Mouse (Mus musculus) liver, embryonic 11.5 days (tissue): ENCODE data around the gene C1qtnf1. TPM values are rescaled to one million over a fixed set of nuclear protein-coding genes. Genes with fewer than 3 reads are reported as not detected.

Experiments
- ATAC-seq: fragments of 200-750 bp; cut with Nextera tagmentation; replicated peaks from 2 replicates; pipeline ENCODE4 v1.8.0; 2017; ENCODE audit warnings: moderate number of reproducible peaks, mild to moderate bottlenecking, moderate TSS enrichment, moderate library complexity; ENCODE audit not compliant: low FRiP score
- DNase-seq: peaks from one replicate; pipeline ENCODE4 v3.0.0-alpha.2; 2017; ENCODE audit warnings: low spot score
- H3K27ac ChIP-seq: fragments of 300-500 bp; sonication (generic); 2 replicates; pipeline ENCODE4 v1.5.1; 2014; ENCODE audit warnings: mild to moderate bottlenecking, low read depth, low read length, control low read depth
- H3K27me3 ChIP-seq: fragments of 300-500 bp; sonication (generic); replicated peaks from 2 replicates; pipeline ENCODE4 v1.6.1; 2014; ENCODE audit warnings: low read length, mixed read lengths; ENCODE audit not compliant: control insufficient read depth, insufficient read depth
- H3K36me3 ChIP-seq: fragments of 300-500 bp; sonication (generic); 2 replicates; pipeline ENCODE4 v1.6.1; 2014; ENCODE audit warnings: mild to moderate bottlenecking, low read length, moderate library complexity, mixed read lengths; ENCODE audit not compliant: control insufficient read depth, insufficient read depth
- H3K4me1 ChIP-seq: fragments of 300-500 bp; sonication (generic); replicated peaks from 2 replicates; pipeline ENCODE4 v1.6.1; 2014; ENCODE audit warnings: low read length, mixed read lengths; ENCODE audit not compliant: control insufficient read depth, insufficient read depth
- H3K4me2 ChIP-seq: fragments of 300-500 bp; sonication (generic); 2 replicates; pipeline ENCODE4 v1.6.1; 2014; ENCODE audit warnings: mild to moderate bottlenecking, control low read depth, moderate library complexity
- H3K4me3 ChIP-seq: fragments of 300-500 bp; sonication (generic); 2 replicates; pipeline ENCODE4 v1.5.1; 2014; ENCODE audit warnings: low read depth, low read length, control low read depth
- H3K9ac ChIP-seq: fragments of 300-500 bp; sonication (generic); 2 replicates; pipeline ENCODE4 v1.6.1; 2014; ENCODE audit warnings: low read depth, low read length, control low read depth
- H3K9me3 ChIP-seq: fragments of 300-500 bp; sonication (generic); 2 replicates; pipeline ENCODE4 v1.6.1; 2016; ENCODE audit warnings: low read length, inconsistent platforms, mixed read lengths; ENCODE audit not compliant: control insufficient read depth
- WGBS: fragments of 180-500 bp; shearing (Covaris S2); extraction: QIAGEN DNeasy Blood & Tissue Kit; methylation state at CpG from one replicate; pipeline ENCODE4 v1.1.7; 2014; 5-methylcytosine and 5-hydroxymethylcytosine counted together
- polyA plus RNA-seq: library from polyadenylated mRNA; unstranded; fragments of >200 nt; fragmentation: Nextera tagmentation; extraction: Ambion mirVana; gene quantifications from 2 replicates; pipeline ENCODE4 v1.2.1, GENCODE M21; 2014

Gene C1qtnf1
- polyA plus RNA-seq, 1 experiment from 2014 or later: 4.6 TPM

DNA sequence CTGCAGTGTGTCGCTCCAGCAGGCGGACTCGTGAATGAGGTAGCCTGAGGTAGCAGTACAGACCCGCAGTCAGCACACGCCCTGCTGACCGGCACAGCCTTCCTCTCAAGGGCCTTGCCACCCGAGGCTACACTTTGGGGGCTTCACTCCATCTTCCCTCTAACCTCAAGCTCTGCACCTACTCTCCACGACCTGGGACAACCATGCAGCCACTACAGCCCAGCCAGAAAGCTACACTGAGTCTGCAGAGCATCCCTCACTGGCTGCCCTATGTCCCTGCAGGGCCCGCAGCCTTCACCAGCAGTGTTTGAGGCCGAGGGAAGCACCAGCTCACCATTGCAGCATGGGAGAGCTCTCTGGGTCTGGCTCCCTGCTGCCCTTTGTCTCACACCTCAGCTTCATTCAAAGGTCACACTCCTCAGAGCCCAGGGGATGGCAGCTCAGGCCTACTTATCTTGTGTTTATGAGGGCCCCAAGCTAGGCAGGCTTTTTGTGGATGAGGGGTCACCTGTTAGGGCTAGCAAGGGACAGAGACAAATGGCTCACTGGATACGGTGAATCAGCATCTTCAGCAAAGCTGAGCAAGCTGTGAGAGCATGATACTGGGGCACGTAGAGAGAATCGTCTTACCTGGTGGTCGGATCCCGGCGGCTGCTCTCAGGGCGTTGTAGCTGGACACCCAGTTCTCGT lies 19.8 kb upstream of the C1qtnf1 start:
- H3K27ac ChIP-seq: no peak overlapping the region
- peaks cover 29% of the 10 kb centered on the region for H3K36me3 ChIP-seq
- H3K4me3 ChIP-seq: no peak overlapping the region
- DNase-seq: no peak
- H3K4me1 ChIP-seq: 0 out of 2 replicates have a peak, but pooled peaks cover 5% of the 10 kb centered on the region
- no peaks in the 10 kb centered on the region for H3K27me3 ChIP-seq
- 75% methylated on average over 18 of the region's 18 CpGs for WGBS
- H3K9me3 ChIP-seq: no peaks in the 10 kb centered on the region
- no peak for ATAC-seq
- no peak overlapping the region for H3K9ac ChIP-seq
- H3K4me2 ChIP-seq: no peak overlapping the region

DNA sequence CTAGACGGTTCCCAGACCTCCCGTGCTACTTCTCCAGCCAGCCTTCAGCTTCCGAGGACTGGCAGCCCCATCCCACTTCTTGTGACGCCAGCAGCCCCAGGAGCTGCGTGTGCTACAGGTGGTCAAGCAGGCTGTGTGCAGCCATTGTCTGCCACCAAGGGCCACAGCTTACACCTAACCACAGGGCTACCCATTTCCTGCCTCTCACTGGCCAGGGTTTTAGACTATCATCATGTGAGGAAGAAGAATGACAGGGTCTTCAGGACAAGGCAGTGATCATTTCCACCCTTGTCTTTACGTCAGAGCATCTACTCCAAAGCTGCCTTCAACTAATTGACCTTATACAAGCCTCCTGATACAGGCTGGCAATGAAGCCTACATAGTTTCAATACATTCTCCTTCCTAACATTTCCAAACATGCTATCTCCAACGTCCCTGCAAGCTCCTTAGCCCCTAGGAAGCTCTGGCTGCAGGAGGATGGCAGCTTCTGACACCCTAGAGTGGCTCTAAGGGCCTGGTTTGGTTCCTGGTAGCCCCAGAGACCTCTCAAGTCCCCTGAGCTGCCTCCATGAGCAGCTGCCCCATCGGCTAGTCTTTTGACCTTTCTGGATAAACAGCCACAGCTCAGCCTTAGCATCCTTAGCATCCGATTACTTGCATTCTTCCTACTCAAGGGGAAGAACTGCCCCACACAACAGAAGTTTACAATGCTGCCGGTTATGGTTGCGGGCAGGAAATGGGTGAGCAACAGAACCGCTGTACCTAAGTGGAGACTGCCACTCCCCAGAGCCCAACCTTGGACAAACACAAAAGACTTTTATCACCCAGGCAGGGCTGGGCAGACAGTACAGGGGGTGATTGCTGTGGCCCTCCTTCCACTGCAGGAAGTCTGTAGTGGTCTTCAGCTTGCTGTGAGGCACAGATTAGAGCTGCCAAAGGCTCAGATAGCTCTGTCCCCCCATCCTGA lies 18.6 kb upstream of the C1qtnf1 start:
- H3K4me1 ChIP-seq: peaks cover 5% of the 10 kb centered on the region; the same call in 1 of the 2 replicates
- no peaks in the 10 kb centered on the region for H3K9me3 ChIP-seq
- H3K4me2 ChIP-seq: no peak overlapping the region
- peaks cover 31% of the 10 kb centered on the region for H3K36me3 ChIP-seq
- no peaks in the 10 kb centered on the region for H3K27me3 ChIP-seq
- H3K9ac ChIP-seq: no peak overlapping the region
- H3K4me3 ChIP-seq: no peak overlapping the region
- no peak overlapping the region for H3K27ac ChIP-seq
- ATAC-seq (no peak), DNase-seq (no peak)
- 71% methylated on average over 12 of the region's 12 CpGs for WGBS

DNA sequence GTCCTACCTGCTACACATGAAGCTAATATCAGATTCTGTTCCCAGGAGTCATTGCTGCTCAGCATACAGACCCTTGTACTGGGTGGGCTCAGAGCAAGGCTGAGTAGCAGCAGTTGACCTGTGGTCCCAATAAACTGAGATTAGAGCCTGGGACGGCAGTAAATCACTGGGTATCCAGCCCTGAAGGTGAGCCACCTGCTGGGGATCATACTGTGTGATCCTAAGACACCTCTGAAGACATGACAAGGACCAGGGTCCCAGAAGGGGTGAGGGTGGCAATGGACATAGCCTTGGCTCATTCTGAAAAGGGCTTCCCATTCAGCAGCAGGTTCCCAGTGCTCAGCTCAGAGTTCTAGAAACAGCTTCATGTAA lies 17.9 kb upstream of the C1qtnf1 start:
- no peak for ATAC-seq
- Histone ChIP-seq H3K9me3 (no peaks in the 10 kb centered on the region), H3K36me3 (peaks cover 33% of the 10 kb centered on the region), H3K9ac (no peak overlapping the region), H3K4me1 (peaks cover 5% of the 10 kb centered on the region; the same call in 1 of the 2 replicates), H3K4me2 (no peak overlapping the region), H3K4me3 (no peak overlapping the region), H3K27ac (no peak overlapping the region), H3K27me3 (no peaks in the 10 kb centered on the region)
- 59% methylated on average over 1 of the region's 1 CpGs for WGBS
- DNase-seq: no peak

DNA sequence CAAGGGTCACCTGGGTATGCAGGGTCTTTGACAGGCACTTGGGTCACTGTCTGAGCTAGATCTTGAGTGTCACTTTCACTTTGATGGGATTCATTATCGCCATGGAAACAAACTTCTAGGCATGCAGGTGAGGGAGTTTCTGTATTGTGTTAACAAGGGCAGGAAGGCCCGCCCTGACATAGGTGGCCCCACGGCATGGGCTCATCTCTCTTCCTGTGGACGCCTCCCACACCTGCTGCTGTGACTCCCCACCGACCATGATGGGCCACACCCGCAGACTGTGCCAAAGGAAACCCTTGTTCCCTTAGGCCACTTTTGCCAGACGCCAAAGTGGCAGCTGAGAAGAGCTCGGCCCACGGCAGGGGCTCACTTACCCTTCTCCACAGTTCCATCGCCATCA lies 17.5 kb upstream of the C1qtnf1 start:
- Histone ChIP-seq H3K9me3 (no peaks in the 10 kb centered on the region), H3K9ac (no peak overlapping the region), H3K4me1 (peaks cover 5% of the 10 kb centered on the region; the same call in 1 of the 2 replicates), H3K27ac (no peak overlapping the region), H3K4me2 (no peak overlapping the region), H3K27me3 (no peaks in the 10 kb centered on the region), H3K4me3 (no peak overlapping the region), H3K36me3 (peaks cover 32% of the 10 kb centered on the region)
- no peak for ATAC-seq
- DNase-seq: no peak
- WGBS: 87% methylated on average over 10 of the region's 10 CpGs

DNA sequence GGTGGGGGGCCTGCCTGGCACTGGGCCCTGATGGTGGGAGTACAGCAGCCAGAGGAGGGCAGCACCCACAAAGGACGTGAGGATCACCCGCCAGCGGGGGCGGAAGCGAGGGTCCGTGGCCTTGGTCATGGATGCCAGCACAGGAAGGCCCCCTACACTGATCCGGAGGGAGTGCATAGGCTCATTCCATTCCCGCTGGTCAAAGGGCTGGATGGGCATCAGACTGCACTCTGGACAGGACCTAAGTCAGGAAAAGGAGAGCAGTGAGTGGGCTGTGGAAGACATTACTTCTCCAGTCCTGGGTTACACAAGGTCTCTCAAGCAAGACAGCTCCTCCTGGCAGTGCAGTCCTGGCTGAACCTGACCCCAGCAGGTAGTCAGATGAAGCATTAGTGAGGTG lies 16.7 kb upstream of the C1qtnf1 start:
- no peak overlapping the region for H3K27ac ChIP-seq
- H3K27me3 ChIP-seq: no peaks in the 10 kb centered on the region
- peaks cover 5% of the 10 kb centered on the region; the same call in 1 of the 2 replicates for H3K4me1 ChIP-seq
- no peak overlapping the region for H3K4me3 ChIP-seq
- WGBS: 95% methylated on average over 8 of the region's 8 CpGs
- no peaks in the 10 kb centered on the region for H3K9me3 ChIP-seq
- no peak for DNase-seq
- H3K4me2 ChIP-seq: no peak overlapping the region
- H3K36me3 ChIP-seq: peaks cover 33% of the 10 kb centered on the region
- no peak overlapping the region for H3K9ac ChIP-seq
- ATAC-seq: no peak

DNA sequence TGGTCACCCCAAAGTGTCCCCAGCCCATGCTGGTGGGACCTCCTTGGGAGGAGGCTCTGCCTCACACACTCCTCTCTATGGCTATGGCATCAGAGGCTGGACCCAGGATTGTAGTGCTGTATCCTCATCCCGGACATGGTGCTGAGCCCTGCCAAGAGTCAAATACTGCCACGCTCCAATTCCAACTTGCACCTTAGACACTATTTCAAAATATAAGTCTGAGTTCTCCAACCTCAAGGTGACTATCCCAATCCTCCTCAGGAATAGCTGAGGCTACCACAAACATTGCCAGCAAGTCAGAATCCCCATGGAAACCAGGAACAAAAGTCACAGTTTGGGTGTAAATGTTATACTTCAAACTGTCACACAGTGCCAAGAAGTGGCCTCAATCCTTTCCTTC lies 15.4 kb upstream of the C1qtnf1 start:
- H3K27me3 ChIP-seq: no peaks in the 10 kb centered on the region
- 85% methylated on average over 2 of the region's 2 CpGs for WGBS
- H3K9ac ChIP-seq: no peak overlapping the region
- H3K4me3 ChIP-seq: no peak overlapping the region
- ATAC-seq (no peak), DNase-seq (no peak)
- H3K4me1 ChIP-seq: peaks cover 8% of the 10 kb centered on the region
- H3K36me3 ChIP-seq: peaks cover 28% of the 10 kb centered on the region
- no peak overlapping the region for H3K4me2 ChIP-seq
- H3K27ac ChIP-seq: no peak overlapping the region
- no peaks in the 10 kb centered on the region for H3K9me3 ChIP-seq

DNA sequence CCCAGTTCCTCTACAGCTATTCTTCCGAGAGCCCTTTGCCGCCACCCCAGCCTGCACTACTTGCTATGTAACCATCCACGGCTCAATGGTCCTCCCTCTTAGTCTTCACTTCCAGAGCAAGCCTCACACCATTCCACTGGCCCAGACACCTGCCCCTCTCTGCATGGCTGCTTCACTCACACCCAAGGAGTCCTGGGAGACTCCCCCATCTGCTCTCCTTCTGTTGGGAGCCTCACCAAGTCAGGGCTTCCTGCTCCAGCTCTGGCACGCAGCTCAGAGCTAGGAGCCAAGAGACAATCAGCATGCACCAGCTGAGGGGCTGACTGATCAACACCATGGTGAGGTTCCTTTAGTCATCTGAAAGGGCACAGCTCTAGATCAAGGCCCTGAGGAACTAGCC lies 14.9 kb upstream of the C1qtnf1 start:
- H3K36me3 ChIP-seq: peaks cover 23% of the 10 kb centered on the region

DNA sequence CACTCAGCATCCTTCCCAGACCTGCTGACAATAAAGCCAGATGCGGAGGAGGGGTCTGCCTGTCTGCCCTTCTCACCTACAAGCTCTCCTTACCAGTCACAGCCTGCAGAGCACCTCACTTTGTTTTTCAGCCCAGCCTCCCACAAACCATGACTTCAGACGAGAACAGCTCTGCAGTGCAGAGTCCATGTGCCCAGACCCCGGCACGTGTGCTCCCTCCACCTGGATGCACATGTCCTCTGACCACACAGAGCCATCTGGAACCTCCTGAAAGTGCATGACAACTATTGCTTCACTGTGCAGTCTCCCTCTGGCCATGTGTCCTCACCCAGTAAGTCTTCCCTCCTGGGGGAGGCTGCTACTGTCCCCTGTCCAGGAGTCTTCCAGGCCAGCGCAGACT lies 13.7 kb upstream of the C1qtnf1 start:
- Histone ChIP-seq H3K27ac (no peak overlapping the region), H3K4me1 (peaks cover 14% of the 10 kb centered on the region), H3K4me3 (no peak overlapping the region), H3K9me3 (no peaks in the 10 kb centered on the region), H3K9ac (no peak overlapping the region), H3K4me2 (no peak overlapping the region), H3K27me3 (no peaks in the 10 kb centered on the region), H3K36me3 (peaks cover 19% of the 10 kb centered on the region)
- DNase-seq (no peak), ATAC-seq (no peak)
- WGBS: 87% methylated on average over 5 of the region's 5 CpGs

More for the DNA sequence above, 14.9 kb upstream of the C1qtnf1 start:
- ATAC-seq: no peak
- Histone ChIP-seq H3K4me2 (no peak overlapping the region), H3K27me3 (no peaks in the 10 kb centered on the region), H3K4me3 (no peak overlapping the region), H3K9me3 (no peaks in the 10 kb centered on the region), H3K27ac (no peak overlapping the region), H3K9ac (no peak overlapping the region), H3K4me1 (peaks cover 12% of the 10 kb centered on the region)
- no peak for DNase-seq
- 88% methylated on average over 4 of the region's 4 CpGs for WGBS
